Mouse (Mus musculus): ENCODE data around the gene Sf3a2.

- no peak for TF ChIP-seq POLR2A (IDR thresholded peaks at IDR 0.05; ENCODE audit: low read depth, low read length)
- TF ChIP-seq CTCF (IDR thresholded peaks at IDR 0.05; ENCODE audit: extremely low read depth, insufficient read length, insufficient replicate concordance, low read depth, low read length): no peak
These were observed 15.4 kb downstream of the Sf3a2 start, which contains the start of gene Jsrp1 for GRCm38 (mm10) chr10:80813366-80813765.
